ENCODE assay signal across 20 mouse cellular contexts in the genomic region with DNA sequence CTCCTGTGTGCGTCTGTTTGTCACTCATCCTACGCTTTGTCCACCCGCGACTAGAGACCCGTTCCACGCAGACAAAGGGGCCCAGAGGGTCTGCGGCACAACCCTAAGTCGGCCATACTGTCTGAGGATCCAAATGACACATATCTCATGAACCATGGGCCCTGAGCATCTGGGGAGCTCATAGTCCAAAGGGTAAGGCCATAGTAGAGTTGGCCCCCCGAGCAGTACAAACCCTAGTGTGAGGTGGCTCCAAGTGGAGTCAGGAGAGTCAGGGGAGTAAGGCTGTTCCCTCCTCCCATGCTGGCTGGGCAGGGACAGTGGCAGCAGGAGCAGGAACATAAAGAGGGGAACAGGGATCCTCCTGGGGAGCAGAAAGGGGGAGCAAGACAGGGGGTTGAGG. TPM values are rescaled to one million over a fixed set of nuclear protein-coding genes. Genes with fewer than 3 reads are reported as not detected.
DNase-seq lines count a peak whose midpoint lies in the region; ATAC-seq and TF ChIP-seq lines count a peak whose summit lies in the region.
"Had no signal": no experiment of that assay in that cellular context is flagged by ENCODE, and none has a peak within 500 bp of the region (broad histone marks: within the 10 kb centered on the region; RNA-seq: fewer than 3 reads in every experiment).

No protein-coding gene starts in this region.

- no peak for TF ChIP-seq POLR2A in small intestine, adult 2 months (IDR thresholded peaks at IDR 0.05; ENCODE audit: low read depth, low read length)
- no peak for TF ChIP-seq POLR2A in heart, adult 2 months (IDR thresholded peaks at IDR 0.05; ENCODE audit: insufficient read depth, low read depth, low read length)

- no peak overlapping the region for H3K27ac ChIP-seq in intestine, embryonic 14.5 days (ENCODE audit: low read depth)
- H3K27ac ChIP-seq in intestine, embryonic 15.5 days: no peak overlapping the region
- peak overlapping the region; percentile 59 for H3K27ac ChIP-seq in intestine, embryonic 16.5 days (ENCODE audit: low read length)
- peak overlapping the region; percentile 76 for H3K27ac ChIP-seq in small intestine, adult 2 months (ENCODE audit: insufficient read depth, low read depth, low read length)
- no peak overlapping the region for H3K27ac ChIP-seq in heart, adult 2 months
- H3K27ac ChIP-seq: embryonic facial prominence, embryonic 13.5 days; embryonic facial prominence, embryonic 15.5 days had no signal

- intact Hi-C loops in heart, adult 2 months (cut with DNase I): no loop called here

- H3K4me3 ChIP-seq in intestine, embryonic 14.5 days (ENCODE audit: low read depth, low read length): no peak overlapping the region
- H3K4me3 ChIP-seq in intestine, embryonic 15.5 days (replicated peaks): no peak overlapping the region
- no peak overlapping the region for H3K4me3 ChIP-seq in intestine, embryonic 16.5 days (ENCODE audit: low read length)
- H3K4me3 ChIP-seq in small intestine, adult 2 months (ENCODE audit: low read depth, low read length): no peak overlapping the region
- no peak overlapping the region for H3K4me3 ChIP-seq in heart, adult 2 months
- H3K4me3 ChIP-seq: embryonic facial prominence, embryonic 13.5 days; embryonic facial prominence, embryonic 15.5 days; erythroblast, embryonic 14.5 days had no signal

- H3K36me3 ChIP-seq in intestine, embryonic 14.5 days (ENCODE audit: control insufficient read depth, insufficient read depth, low read length): no peaks in the 10 kb centered on the region
- H3K36me3 ChIP-seq in intestine, embryonic 15.5 days: no peaks in the 10 kb centered on the region
- H3K36me3 ChIP-seq in intestine, embryonic 16.5 days (ENCODE audit: control insufficient read depth, insufficient read depth, low read length): no peaks in the 10 kb centered on the region
- no peaks in the 10 kb centered on the region for H3K36me3 ChIP-seq in small intestine, adult 2 months (ENCODE audit: control insufficient read depth, insufficient read depth, low read length)
- no peaks in the 10 kb centered on the region for H3K36me3 ChIP-seq in heart, adult 2 months (ENCODE audit: control insufficient read depth, insufficient read depth, low read length)
- H3K36me3 ChIP-seq: embryonic facial prominence, embryonic 13.5 days; embryonic facial prominence, embryonic 15.5 days had no signal

- peaks cover 5% of the 10 kb centered on the region; the same call in 1 of the 2 replicates for H3K9me3 ChIP-seq in intestine, embryonic 14.5 days (ENCODE audit: control insufficient read depth, low read length)
- no peaks in the 10 kb centered on the region for H3K9me3 ChIP-seq in intestine, embryonic 15.5 days
- H3K9me3 ChIP-seq in intestine, embryonic 16.5 days (ENCODE audit: control insufficient read depth, low read length): no peaks in the 10 kb centered on the region
- H3K9me3 ChIP-seq: embryonic facial prominence, embryonic 13.5 days; embryonic facial prominence, embryonic 15.5 days had no signal

- peak; percentile 34 for DNase-seq in intestine, embryonic 14.5 days (ENCODE audit: low spot score)
- no peak for DNase-seq in cerebellum, adult 11 months
- DNase-seq in heart, adult 2 months: no peak
- DNase-seq: adrenal gland, adult 2 months; adrenal gland, postnatal 10 days; adrenal gland, postnatal 25 days; cerebellum, adult 11-12 months; cerebellum, adult 2 months; cerebellum, adult 9-10 months; cerebellum, postnatal 10 days; cerebellum, postnatal 25 days had no signal

- no peak for TF ChIP-seq CTCF in small intestine, adult 2 months (IDR thresholded peaks at IDR 0.05; ENCODE audit: extremely low read depth, insufficient read length, insufficient replicate concordance, low read depth, low read length)
- no peak for TF ChIP-seq CTCF in heart, adult 2 months (IDR thresholded peaks at IDR 0.05)

- no peak for TF ChIP-seq EP300 in heart, adult 2 months (IDR thresholded peaks at IDR 0.05; ENCODE audit: insufficient read depth, low read depth, low read length)

- WGBS in intestine, embryonic 14.5 days: 97% methylated on average over 9 of the region's 9 CpGs
- WGBS in intestine, embryonic 15.5 days: 95% methylated on average over 9 of the region's 9 CpGs
- WGBS in intestine, embryonic 16.5 days: 94% methylated on average over 9 of the region's 9 CpGs
- WGBS in small intestine, adult 2 months: 75% methylated on average over 9 of the region's 9 CpGs
- WGBS in heart, adult 2 months: 96% methylated on average over 9 of the region's 9 CpGs

- H3K27me3 ChIP-seq in intestine, embryonic 14.5 days (replicated peaks; ENCODE audit: control insufficient read depth, insufficient read depth, low read length): no peaks in the 10 kb centered on the region
- H3K27me3 ChIP-seq in intestine, embryonic 15.5 days (replicated peaks): no peaks in the 10 kb centered on the region
- no peaks in the 10 kb centered on the region for H3K27me3 ChIP-seq in intestine, embryonic 16.5 days (replicated peaks; ENCODE audit: control insufficient read depth, insufficient read depth, low read length)
- H3K27me3 ChIP-seq in small intestine, adult 2 months (ENCODE audit: control insufficient read depth, insufficient read depth, low read length): no peaks in the 10 kb centered on the region
- H3K27me3 ChIP-seq in heart, adult 2 months (ENCODE audit: control insufficient read depth, insufficient read depth, low read length): no peaks in the 10 kb centered on the region
- H3K27me3 ChIP-seq: embryonic facial prominence, embryonic 13.5 days; embryonic facial prominence, embryonic 15.5 days had no signal

- H3K79me2 ChIP-seq in heart, adult 2 months (replicated peaks; ENCODE audit: control insufficient read depth, insufficient read depth, low read length): no peaks in the 10 kb centered on the region

- H3K4me2 ChIP-seq in intestine, embryonic 14.5 days (ENCODE audit: low read length): no peak overlapping the region
- no peak overlapping the region for H3K4me2 ChIP-seq in intestine, embryonic 15.5 days (replicated peaks)
- no peak overlapping the region for H3K4me2 ChIP-seq in intestine, embryonic 16.5 days (ENCODE audit: low read depth, low read length)
- H3K4me2 ChIP-seq: embryonic facial prominence, embryonic 13.5 days; embryonic facial prominence, embryonic 15.5 days had no signal

- no peak for ATAC-seq in intestine, embryonic 14.5 days (replicated peaks; ENCODE audit: low FRiP score, low TSS enrichment, low read depth)
- ATAC-seq in intestine, embryonic 15.5 days: no peak
- peak; percentile 51; the same call in 1 of the 2 replicates for ATAC-seq in intestine, embryonic 16.5 days
- ATAC-seq: forebrain, embryonic 14.5 days; forebrain, embryonic 16.5 days had no signal

- no peaks in the 10 kb centered on the region for H3K4me1 ChIP-seq in intestine, embryonic 14.5 days (replicated peaks; ENCODE audit: control insufficient read depth, insufficient read depth, low read length)
- no peaks in the 10 kb centered on the region for H3K4me1 ChIP-seq in intestine, embryonic 15.5 days (replicated peaks)
- 0 out of 2 replicates have a peak, but pooled peaks cover 2% of the 10 kb centered on the region for H3K4me1 ChIP-seq in intestine, embryonic 16.5 days (ENCODE audit: control insufficient read depth, insufficient read depth, low read length)
- peaks cover 18% of the 10 kb centered on the region; the same call in 1 of the 2 replicates for H3K4me1 ChIP-seq in small intestine, adult 2 months (ENCODE audit: control insufficient read depth, insufficient read depth, insufficient read length, low read length)
- H3K4me1 ChIP-seq in heart, adult 2 months (ENCODE audit: control insufficient read depth, insufficient read depth, low read length): no peaks in the 10 kb centered on the region
- H3K4me1 ChIP-seq: embryonic facial prominence, embryonic 13.5 days; embryonic facial prominence, embryonic 15.5 days had no signal

- no peak overlapping the region for H3K9ac ChIP-seq in intestine, embryonic 14.5 days (ENCODE audit: low read length)
- no peak overlapping the region for H3K9ac ChIP-seq in intestine, embryonic 15.5 days
- no peak overlapping the region for H3K9ac ChIP-seq in intestine, embryonic 16.5 days (ENCODE audit: low read depth, low read length)
- no peak overlapping the region for H3K9ac ChIP-seq in heart, adult 2 months (ENCODE audit: low read depth, low read length)
- H3K9ac ChIP-seq: embryonic facial prominence, embryonic 13.5 days; embryonic facial prominence, embryonic 15.5 days had no signal

RNA-seq across cellular contexts. Expression of a gene that starts 44.2 kb away (rescaled TPM):
- polyA plus RNA-seq in intestine, embryonic 14.5 days (2014; fragmentation: Nextera tagmentation; extraction: Ambion mirVana): 13.0 and 14.6 TPM in 2 replicates
- polyA plus RNA-seq in intestine, embryonic 15.5 days (2015; fragmentation: Nextera tagmentation; extraction: Ambion mirVana): 9.2 and 9.4 TPM in 2 replicates
- polyA plus RNA-seq in intestine, embryonic 16.5 days (2015; fragmentation: Nextera tagmentation; extraction: Ambion mirVana): 7.5 and 8.3 TPM in 2 replicates
- 0.51 and 0.61 TPM in 2 replicates for polyA plus RNA-seq in small intestine, adult 2 months (2012; rRNA removed)
- total RNA-seq in heart, adult 2 months (2021): 1 to 10 TPM; 3.6 to 3.8 TPM
- 0.72 and 1.3 TPM in 2 replicates for polyA plus RNA-seq in heart, adult 2 months (2012; rRNA removed)
- total RNA-seq: MEL had no signal
- polyA plus RNA-seq: erythroblast, embryonic 14.5 days had no signal

Comparison
In these comparisons a context has a peak if more than half of its experiments do, and no peak if none do; other contexts are left out.
1. H3K27ac ChIP-seq: peak in intestine, embryonic 16.5 days (single experiment) and small intestine, adult 2 months (single experiment); none in intestine, embryonic 14.5 days (single experiment), intestine, embryonic 15.5 days (single experiment) and heart, adult 2 months (single experiment).